Mouse (Mus musculus): Measurements from ENCODE around the gene Scg2. TPM values are rescaled to one million over a fixed set of nuclear protein-coding genes. Genes with fewer than 3 reads are reported as not detected.

The Scg2 gene
- polyA plus RNA-seq (2012; rRNA removed): 170 and 184 TPM in 2 replicates

DNA sequence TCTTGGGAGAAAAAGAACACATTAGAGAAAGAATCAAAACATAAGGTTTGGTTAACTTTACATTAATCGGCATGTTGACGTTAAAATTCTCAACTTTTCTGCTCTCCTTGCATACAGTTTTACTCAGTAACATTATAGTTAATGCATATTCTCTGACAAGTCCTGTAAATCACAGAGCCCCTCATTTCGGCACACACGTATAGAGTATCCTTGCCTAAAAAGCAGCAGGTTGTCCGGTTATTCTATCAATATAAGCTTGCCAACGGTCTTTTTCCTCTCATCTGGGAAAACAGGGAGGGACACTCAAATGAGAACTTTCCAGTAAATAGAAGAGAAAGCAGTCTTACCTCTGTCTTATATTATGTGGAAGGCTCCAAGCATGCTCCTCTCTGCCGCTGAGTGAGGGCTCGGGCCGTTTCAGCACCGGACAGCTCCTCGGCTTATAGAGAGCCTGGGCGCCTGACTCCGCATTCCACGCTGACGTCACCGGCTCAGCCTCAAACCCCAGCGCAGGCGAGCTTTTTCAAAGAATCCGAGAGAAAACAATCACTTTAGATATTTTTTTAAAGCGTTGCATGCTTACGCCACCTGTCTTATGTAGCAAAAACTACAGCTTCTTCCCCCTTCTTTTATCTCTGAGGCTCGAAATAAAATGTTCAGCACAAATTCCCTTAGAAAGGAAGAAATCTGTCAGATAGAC, at the start of gene Scg2:
Gene Scg2 (minus strand): TSS at position 512 of the 700 bp plus-strand sequence.
- no peaks in the 10 kb centered on the region; the same call in 1 of the 2 replicates for H3K4me1 ChIP-seq (ENCODE audit: control insufficient read depth, insufficient read depth, low read length)
- WGBS: 4% methylated on average over 22 of the region's 22 CpGs
- H3K27ac ChIP-seq (ENCODE audit: insufficient read depth, low read length): no peak within 1 kb of the TSS
- DNase-seq: peak; percentile 92 to 95
- H3K27me3 ChIP-seq (ENCODE audit: control insufficient read depth, insufficient read depth, low read length): no peaks in the 10 kb centered on the region
- H3K4me3 ChIP-seq (replicated peaks; ENCODE audit: insufficient read depth, low read depth, low read length): peak within 1 kb of the TSS; percentile 59
- TF ChIP-seq POLR2A (IDR thresholded peaks at IDR 0.05; ENCODE audit: borderline replicate concordance, insufficient read depth, low read length) (peak; percentile 64), CTCF (IDR thresholded peaks at IDR 0.05; ENCODE audit: borderline replicate concordance, insufficient read depth, low read depth, low read length) (no peak; the same call in 1 of the 2 replicates)

DNA sequence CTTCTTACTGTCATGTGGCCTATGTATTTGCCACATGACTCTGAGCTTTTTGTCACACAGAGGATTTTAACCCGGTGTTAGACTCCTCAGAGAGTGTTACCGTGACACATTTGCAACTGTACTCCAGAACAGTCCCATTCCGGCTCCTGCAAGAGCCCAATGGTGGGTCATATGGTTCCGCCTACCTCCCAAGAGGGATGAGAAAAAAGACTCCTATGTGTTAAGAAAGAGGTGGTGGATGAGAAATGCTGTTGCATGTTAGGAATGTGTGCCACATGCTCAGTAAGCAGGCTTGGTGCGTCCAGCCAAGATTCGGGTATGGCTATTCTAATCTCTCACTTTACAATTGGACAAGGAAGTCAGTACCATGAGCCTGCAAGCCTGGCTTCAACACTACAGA, 45.6 kb upstream of the Scg2 start:
- H3K4me1 ChIP-seq (ENCODE audit: control insufficient read depth, insufficient read depth, low read length): no peaks in the 10 kb centered on the region
- no peaks in the 10 kb centered on the region for H3K27me3 ChIP-seq (ENCODE audit: control insufficient read depth, insufficient read depth, low read length)
- no peak overlapping the region for H3K27ac ChIP-seq (ENCODE audit: insufficient read depth, low read length)
- no peak for DNase-seq
- 87% methylated on average over 6 of the region's 6 CpGs for WGBS
- TF ChIP-seq CTCF (IDR thresholded peaks at IDR 0.05; ENCODE audit: borderline replicate concordance, insufficient read depth, low read depth, low read length): no peak
- TF ChIP-seq POLR2A (IDR thresholded peaks at IDR 0.05; ENCODE audit: borderline replicate concordance, insufficient read depth, low read length): no peak
- no peak overlapping the region for H3K4me3 ChIP-seq (replicated peaks; ENCODE audit: insufficient read depth, low read depth, low read length)

DNA sequence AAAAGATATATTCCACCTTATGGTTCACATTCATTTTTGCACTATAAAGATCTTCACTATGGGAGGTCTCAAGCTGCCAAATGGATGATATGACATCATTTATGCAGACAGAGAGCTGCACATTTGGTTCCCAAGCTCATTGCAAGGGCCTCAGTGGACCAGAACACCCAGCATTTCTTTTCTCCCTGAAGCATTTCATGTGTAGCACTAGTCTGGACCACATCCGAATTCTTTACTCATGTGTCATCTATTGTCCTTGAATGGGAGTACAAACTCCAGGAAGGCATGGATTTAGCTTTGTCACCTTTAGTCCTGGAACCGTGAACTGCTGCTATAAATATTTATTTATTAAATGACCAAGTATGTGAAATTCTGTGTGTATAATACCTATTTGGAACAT, 30.9 kb upstream of the Scg2 start:
- TF ChIP-seq POLR2A (IDR thresholded peaks at IDR 0.05; ENCODE audit: borderline replicate concordance, insufficient read depth, low read length): no peak
- no peak for TF ChIP-seq CTCF (IDR thresholded peaks at IDR 0.05; ENCODE audit: borderline replicate concordance, insufficient read depth, low read depth, low read length)
- WGBS: 84% methylated on average over 2 of the region's 2 CpGs
- no peak for DNase-seq
- Histone ChIP-seq H3K4me1 (ENCODE audit: control insufficient read depth, insufficient read depth, low read length) (no peaks in the 10 kb centered on the region), H3K27me3 (ENCODE audit: control insufficient read depth, insufficient read depth, low read length) (no peaks in the 10 kb centered on the region), H3K4me3 (replicated peaks; ENCODE audit: insufficient read depth, low read depth, low read length) (no peak overlapping the region), H3K27ac (ENCODE audit: insufficient read depth, low read length) (no peak overlapping the region)

DNA sequence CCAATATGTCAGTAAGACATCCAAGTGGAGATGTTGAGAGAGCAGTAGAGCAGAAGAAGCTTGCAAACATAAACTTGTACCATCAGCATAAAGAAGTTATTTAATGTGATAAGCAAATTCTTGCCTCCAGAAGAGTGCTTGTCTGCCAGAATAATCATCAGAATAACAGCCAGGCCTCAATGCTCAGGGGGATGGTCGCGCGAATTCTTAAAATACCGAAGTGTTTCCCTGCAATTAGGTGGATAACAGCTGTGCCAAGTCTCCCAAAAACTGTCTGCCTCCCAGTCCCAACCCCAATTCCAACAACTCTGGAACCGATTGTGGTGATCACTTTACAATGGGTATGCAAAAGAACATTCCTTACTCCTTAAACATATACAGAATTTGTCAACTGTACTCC, 30.0 kb upstream of the Scg2 start:
- WGBS: 57% methylated on average over 5 of the region's 5 CpGs
- no peak for DNase-seq
- H3K4me1 ChIP-seq (ENCODE audit: control insufficient read depth, insufficient read depth, low read length): no peaks in the 10 kb centered on the region
- TF ChIP-seq POLR2A (IDR thresholded peaks at IDR 0.05; ENCODE audit: borderline replicate concordance, insufficient read depth, low read length): no peak
- no peak for TF ChIP-seq CTCF (IDR thresholded peaks at IDR 0.05; ENCODE audit: borderline replicate concordance, insufficient read depth, low read depth, low read length)
- no peak overlapping the region for H3K4me3 ChIP-seq (replicated peaks; ENCODE audit: insufficient read depth, low read depth, low read length)
- H3K27ac ChIP-seq (ENCODE audit: insufficient read depth, low read length): no peak overlapping the region
- H3K27me3 ChIP-seq (ENCODE audit: control insufficient read depth, insufficient read depth, low read length): no peaks in the 10 kb centered on the region

DNA sequence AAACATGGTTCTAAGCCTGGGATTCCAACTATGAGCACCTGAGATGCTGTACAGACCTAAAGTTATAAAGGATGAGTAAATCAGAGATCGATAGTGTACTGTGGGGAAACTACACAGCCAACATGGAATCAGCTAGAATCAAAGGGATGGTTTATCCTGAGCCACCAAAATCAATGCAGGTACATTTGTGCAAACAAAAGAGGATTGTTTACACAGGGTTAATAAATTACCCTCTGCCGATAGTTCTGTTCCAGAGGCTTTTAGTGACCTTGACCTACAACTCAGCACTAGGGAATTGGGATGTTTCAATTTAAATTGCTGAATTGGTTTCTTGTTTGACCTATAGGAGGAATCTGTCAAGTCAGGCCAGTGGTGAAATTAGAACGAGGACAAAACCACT, 26.7 kb upstream of the Scg2 start:
- Histone ChIP-seq H3K27me3 (ENCODE audit: control insufficient read depth, insufficient read depth, low read length) (no peaks in the 10 kb centered on the region), H3K4me1 (ENCODE audit: control insufficient read depth, insufficient read depth, low read length) (no peaks in the 10 kb centered on the region), H3K4me3 (replicated peaks; ENCODE audit: insufficient read depth, low read depth, low read length) (no peak overlapping the region), H3K27ac (ENCODE audit: insufficient read depth, low read length) (no peak overlapping the region)
- no peak for TF ChIP-seq POLR2A (IDR thresholded peaks at IDR 0.05; ENCODE audit: borderline replicate concordance, insufficient read depth, low read length)
- no peak for TF ChIP-seq CTCF (IDR thresholded peaks at IDR 0.05; ENCODE audit: borderline replicate concordance, insufficient read depth, low read depth, low read length)
- no peak for DNase-seq
- 73% methylated on average over 3 of the region's 3 CpGs for WGBS

DNA sequence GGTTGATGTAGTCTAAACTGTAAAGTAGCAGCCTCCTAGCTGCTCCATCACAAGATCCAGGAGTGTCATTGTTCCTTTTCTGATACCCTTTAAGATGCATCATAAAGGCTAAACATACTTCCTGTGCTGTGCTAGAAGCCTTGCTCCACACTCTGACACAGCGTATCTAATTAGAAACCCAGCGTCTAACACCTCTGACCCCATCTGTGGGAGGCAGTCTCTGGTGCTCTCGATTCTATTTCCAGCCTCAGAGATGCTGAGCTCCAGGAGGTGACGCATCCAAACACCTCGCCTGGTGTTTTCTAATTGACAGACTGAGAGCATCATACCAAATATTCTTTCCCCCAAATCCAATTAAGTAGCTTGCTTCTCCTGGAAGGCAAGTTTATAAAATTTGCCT, 18.6 kb upstream of the Scg2 start:
- H3K4me1 ChIP-seq (ENCODE audit: control insufficient read depth, insufficient read depth, low read length): no peaks in the 10 kb centered on the region
- WGBS: 26% methylated on average over 5 of the region's 5 CpGs
- H3K27me3 ChIP-seq (ENCODE audit: control insufficient read depth, insufficient read depth, low read length): no peaks in the 10 kb centered on the region
- DNase-seq: no peak
- no peak overlapping the region for H3K27ac ChIP-seq (ENCODE audit: insufficient read depth, low read length)
- H3K4me3 ChIP-seq (replicated peaks; ENCODE audit: insufficient read depth, low read depth, low read length): no peak overlapping the region
- TF ChIP-seq CTCF (IDR thresholded peaks at IDR 0.05; ENCODE audit: borderline replicate concordance, insufficient read depth, low read depth, low read length) (no peak), POLR2A (IDR thresholded peaks at IDR 0.05; ENCODE audit: borderline replicate concordance, insufficient read depth, low read length) (no peak)

DNA sequence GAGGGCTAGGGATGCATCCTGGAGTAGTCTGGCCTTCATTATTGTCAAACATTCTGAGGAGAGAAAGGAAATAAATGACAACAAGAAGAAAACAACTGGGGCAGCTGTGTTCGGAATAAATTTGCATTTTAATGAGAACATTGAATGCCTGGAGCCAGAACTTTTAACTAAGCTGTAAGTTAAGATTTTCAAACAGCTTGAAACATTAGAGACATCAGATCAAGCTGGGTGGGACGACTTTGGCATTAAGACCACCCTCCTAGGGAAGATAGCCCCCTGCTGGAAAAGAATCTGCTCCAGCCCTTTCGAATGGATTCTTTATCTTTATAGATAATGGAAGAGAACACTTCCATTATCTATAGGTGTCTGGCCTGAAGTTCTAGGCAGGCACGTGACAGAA, 14.2 kb upstream of the Scg2 start:
- no peak for DNase-seq
- Histone ChIP-seq H3K27ac (ENCODE audit: insufficient read depth, low read length) (no peak overlapping the region), H3K4me3 (replicated peaks; ENCODE audit: insufficient read depth, low read depth, low read length) (no peak overlapping the region), H3K4me1 (ENCODE audit: control insufficient read depth, insufficient read depth, low read length) (no peaks in the 10 kb centered on the region), H3K27me3 (ENCODE audit: control insufficient read depth, insufficient read depth, low read length) (no peaks in the 10 kb centered on the region)
- 23% methylated on average over 4 of the region's 4 CpGs for WGBS
- no peak for TF ChIP-seq CTCF (IDR thresholded peaks at IDR 0.05; ENCODE audit: borderline replicate concordance, insufficient read depth, low read depth, low read length)
- TF ChIP-seq POLR2A (IDR thresholded peaks at IDR 0.05; ENCODE audit: borderline replicate concordance, insufficient read depth, low read length): no peak

DNA sequence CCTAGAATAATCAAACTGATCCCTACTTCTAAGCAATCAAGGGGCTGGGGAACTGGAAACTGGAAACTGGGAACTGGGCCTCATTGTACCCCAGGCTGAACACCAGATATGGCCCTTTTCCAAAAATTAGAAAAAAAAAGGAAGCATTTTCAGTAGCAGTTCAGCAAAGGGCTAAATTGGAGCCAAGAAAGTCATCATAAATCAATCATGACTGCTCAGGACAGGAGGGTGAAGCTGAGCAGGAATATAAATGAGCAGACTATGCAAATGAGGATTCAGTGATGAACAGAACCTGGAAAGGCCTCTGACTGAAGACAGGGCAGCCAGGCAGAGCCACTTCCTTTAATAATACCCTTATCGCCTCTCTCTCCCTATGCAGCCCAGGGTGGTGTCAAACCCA, 12.4 kb upstream of the Scg2 start:
- no peaks in the 10 kb centered on the region for H3K4me1 ChIP-seq (ENCODE audit: control insufficient read depth, insufficient read depth, low read length)
- 63% methylated on average over 1 of the region's 1 CpGs for WGBS
- TF ChIP-seq POLR2A (IDR thresholded peaks at IDR 0.05; ENCODE audit: borderline replicate concordance, insufficient read depth, low read length) (no peak), CTCF (IDR thresholded peaks at IDR 0.05; ENCODE audit: borderline replicate concordance, insufficient read depth, low read depth, low read length) (no peak)
- no peaks in the 10 kb centered on the region for H3K27me3 ChIP-seq (ENCODE audit: control insufficient read depth, insufficient read depth, low read length)
- DNase-seq: no peak
- H3K4me3 ChIP-seq (replicated peaks; ENCODE audit: insufficient read depth, low read depth, low read length): no peak overlapping the region
- H3K27ac ChIP-seq (ENCODE audit: insufficient read depth, low read length): no peak overlapping the region
